Mouse (Mus musculus) embryonic facial prominence, embryonic 13.5 days (tissue): ENCODE data around the gene Mipep. TPM values are rescaled to one million over a fixed set of nuclear protein-coding genes. Genes with fewer than 3 reads are reported as not detected.
A peak's percentile ranks its signal among the peaks of the same experiment; 100 is the strongest.

Source experiments
- ATAC-seq: fragments of 200-750 bp; cut with Nextera tagmentation; 2 replicates; pipeline ENCODE4 v1.8.0; 2017; ENCODE audit warnings: low read depth; ENCODE audit not compliant: insufficient number of reproducible peaks, insufficient read depth, low FRiP score, low TSS enrichment
- H3K27ac ChIP-seq: fragments of 300-500 bp; sonication (generic); 2 replicates; pipeline ENCODE4 v1.5.1; 2015; ENCODE audit warnings: moderate library complexity, mild to moderate bottlenecking, inconsistent platforms
- H3K27me3 ChIP-seq: fragments of 300-500 bp; sonication (generic); 2 replicates; pipeline ENCODE4 v1.6.1; 2015; ENCODE audit warnings: mild to moderate bottlenecking, inconsistent platforms
- H3K36me3 ChIP-seq: fragments of 300-500 bp; sonication (generic); 2 replicates; pipeline ENCODE4 v1.6.1; 2015; ENCODE audit warnings: mild to moderate bottlenecking, inconsistent platforms
- H3K4me1 ChIP-seq: fragments of 300-500 bp; sonication (generic); 2 replicates; pipeline ENCODE4 v1.6.1; 2015; ENCODE audit warnings: inconsistent platforms
- H3K4me2 ChIP-seq: fragments of 300-500 bp; sonication (generic); 2 replicates; pipeline ENCODE4 v1.6.1; 2015; ENCODE audit warnings: moderate library complexity, mild to moderate bottlenecking, inconsistent platforms
- H3K4me3 ChIP-seq: fragments of 300-500 bp; sonication (generic); 2 replicates; pipeline ENCODE4 v1.5.1; 2015; ENCODE audit warnings: mild to moderate bottlenecking, inconsistent platforms
- H3K9ac ChIP-seq: fragments of 300-500 bp; sonication (generic); 2 replicates; pipeline ENCODE4 v1.6.1; 2015; ENCODE audit warnings: mild to moderate bottlenecking, inconsistent platforms
- H3K9me3 ChIP-seq: fragments of 300-500 bp; sonication (generic); 2 replicates; pipeline ENCODE4 v1.6.1; 2016; ENCODE audit warnings: inconsistent platforms
- whole genome bisulfite sequencing: fragments of 180-500 bp; shearing (Covaris S2); methylation state at CpG from one replicate; pipeline ENCODE4 v1.1.7; 2015; ENCODE audit warnings: mixed read lengths; 5-methylcytosine and 5-hydroxymethylcytosine counted together
- polyA plus RNA-seq: library from polyadenylated mRNA; unstranded; fragments of >200 nt; fragmentation: Nextera tagmentation; extraction: Ambion mirVana; gene quantifications from 2 replicates; pipeline ENCODE4 v1.2.1, GENCODE M21; 2015

Gene Mipep
- polyA plus RNA-seq, 1 experiment from 2014 or later, result 24.4 TPM

DNA sequence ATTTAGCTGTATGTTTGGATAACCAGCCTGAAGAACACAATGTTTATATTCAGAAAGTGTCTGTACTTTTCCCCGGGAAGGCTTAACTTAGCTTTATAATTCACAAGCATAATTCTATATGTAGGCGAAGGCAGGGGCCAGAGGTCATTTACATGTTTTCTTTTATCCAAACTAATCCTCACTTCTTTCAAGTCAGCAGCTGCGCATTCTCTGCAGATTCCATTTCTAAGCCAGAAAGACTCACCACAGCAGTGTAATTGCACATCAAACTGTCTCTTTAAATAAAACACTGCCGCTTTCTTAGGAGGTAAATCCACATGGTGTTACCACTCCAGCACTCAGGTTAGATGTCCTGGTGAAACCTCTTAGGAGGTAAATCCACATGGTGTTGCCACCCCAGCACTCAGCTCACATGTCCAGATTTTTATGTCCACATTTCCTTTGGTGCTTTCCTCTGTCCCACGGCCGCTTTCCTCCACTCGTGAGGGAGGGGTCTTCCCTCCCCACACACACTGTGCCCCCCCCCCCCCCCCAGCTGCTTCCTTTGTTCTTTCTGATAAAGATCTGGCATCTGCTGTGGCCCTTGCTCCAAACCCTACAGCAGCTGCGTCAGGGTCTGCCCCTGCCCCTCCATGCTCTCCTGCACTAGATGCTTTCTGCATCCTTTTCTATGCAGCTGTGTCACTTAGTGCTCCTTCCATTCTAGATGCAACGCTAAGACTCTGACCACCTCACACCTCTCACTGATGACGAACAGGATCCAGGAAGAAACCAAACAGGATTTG lies 61.1 kb downstream of the Mipep start:
- peak overlapping the region; percentile 45 for H3K27ac ChIP-seq

DNA sequence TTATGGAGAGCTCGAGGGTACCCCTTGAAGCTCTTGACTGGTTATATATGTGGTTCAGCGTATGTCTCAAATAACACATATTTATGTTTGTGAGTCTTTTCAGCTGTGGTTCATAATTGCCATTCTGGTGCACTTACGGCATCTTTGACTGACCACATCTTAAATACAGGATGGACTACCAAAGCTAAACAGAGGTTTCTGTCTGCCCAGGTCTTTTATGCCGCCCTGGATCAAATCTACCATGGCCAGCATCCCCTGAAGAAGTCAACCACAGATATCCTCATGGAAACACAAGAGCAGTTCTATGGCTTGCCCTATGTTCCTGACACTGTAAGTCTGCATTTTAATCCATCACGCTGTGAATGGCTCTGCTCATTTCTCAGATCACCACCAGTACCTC lies 61.8 kb downstream of the Mipep start:
- no peak overlapping the region for H3K4me3 ChIP-seq
- no peaks in the 10 kb centered on the region for H3K27me3 ChIP-seq
- peak; percentile 10; the same call in 1 of the 2 replicates for ATAC-seq
- peak overlapping the region; percentile 35; the same call in 1 of the 2 replicates for H3K27ac ChIP-seq
- no peak overlapping the region for H3K4me2 ChIP-seq
- H3K4me1 ChIP-seq, result peaks cover 23% of the 10 kb centered on the region
- 65% methylated on average over 5 of the region's 5 CpGs for WGBS
- H3K36me3 ChIP-seq, result peaks cover 32% of the 10 kb centered on the region
- no peaks in the 10 kb centered on the region for H3K9me3 ChIP-seq
- no peak overlapping the region for H3K9ac ChIP-seq

More for the DNA sequence above, 61.1 kb downstream of the Mipep start:
- peaks cover 30% of the 10 kb centered on the region for H3K36me3 ChIP-seq
- WGBS, result 39% methylated on average over 10 of the region's 10 CpGs
- no peak for ATAC-seq
- H3K4me2 ChIP-seq, result no peak overlapping the region
- H3K27me3 ChIP-seq, result no peaks in the 10 kb centered on the region
- H3K4me1 ChIP-seq, result peaks cover 23% of the 10 kb centered on the region
- H3K9ac ChIP-seq, result no peak overlapping the region
- H3K4me3 ChIP-seq, result no peak overlapping the region
- no peaks in the 10 kb centered on the region for H3K9me3 ChIP-seq

- Histone ChIP-seq H3K9ac (no peak overlapping the region), H3K4me2 (no peak overlapping the region), H3K9me3 (no peaks in the 10 kb centered on the region), H3K27ac (no peak overlapping the region), H3K27me3 (no peaks in the 10 kb centered on the region), H3K4me1 (peaks cover 23% of the 10 kb centered on the region), H3K36me3 (peaks cover 49% of the 10 kb centered on the region), H3K4me3 (no peak overlapping the region)
- 89% methylated on average over 5 of the region's 5 CpGs for WGBS
- ATAC-seq, result no peak
Observed at GRCm38 (mm10) chr14:60848194-60848593, 63.8 kb downstream of the Mipep start.

GRCm38 (mm10) chr14:60850101-60850500 lies 65.7 kb downstream of the Mipep start:
- Histone ChIP-seq H3K27me3 (no peaks in the 10 kb centered on the region), H3K36me3 (peaks cover 59% of the 10 kb centered on the region), H3K9me3 (no peaks in the 10 kb centered on the region), H3K4me2 (no peak overlapping the region), H3K9ac (no peak overlapping the region), H3K27ac (no peak overlapping the region), H3K4me1 (peaks cover 16% of the 10 kb centered on the region), H3K4me3 (no peak overlapping the region)
- ATAC-seq, result no peak
- 76% methylated on average over 14 of the region's 14 CpGs for WGBS

- Histone ChIP-seq H3K36me3 (peaks cover 65% of the 10 kb centered on the region), H3K27me3 (no peaks in the 10 kb centered on the region), H3K27ac (no peak overlapping the region), H3K4me2 (no peak overlapping the region), H3K9me3 (no peaks in the 10 kb centered on the region), H3K4me1 (peaks cover 3% of the 10 kb centered on the region; the same call in 1 of the 2 replicates), H3K9ac (no peak overlapping the region), H3K4me3 (no peak overlapping the region)
- 87% methylated on average over 5 of the region's 5 CpGs for WGBS
- ATAC-seq, result no peak
Observed at GRCm38 (mm10) chr14:60851632-60852031, 67.3 kb downstream of the Mipep start.

GRCm38 (mm10) chr14:60856199-60856912 lies 72.0 kb downstream of the Mipep start:
- Histone ChIP-seq H3K4me2 (no peak overlapping the region), H3K36me3 (peaks cover 35% of the 10 kb centered on the region), H3K27me3 (no peaks in the 10 kb centered on the region), H3K9me3 (no peaks in the 10 kb centered on the region), H3K4me3 (no peak overlapping the region), H3K4me1 (peaks cover 7% of the 10 kb centered on the region; the same call in 1 of the 2 replicates), H3K9ac (no peak overlapping the region), H3K27ac (no peak overlapping the region)
- ATAC-seq, result no peak
- WGBS, result 72% methylated on average over 7 of the region's 7 CpGs

- Histone ChIP-seq H3K36me3 (peaks cover 29% of the 10 kb centered on the region), H3K4me1 (peaks cover 7% of the 10 kb centered on the region; the same call in 1 of the 2 replicates), H3K27me3 (no peaks in the 10 kb centered on the region), H3K27ac (peak overlapping the region; percentile 34; the same call in 1 of the 2 replicates), H3K9ac (no peak overlapping the region), H3K4me2 (no peak overlapping the region), H3K4me3 (no peak overlapping the region), H3K9me3 (no peaks in the 10 kb centered on the region)
- ATAC-seq, result no peak
- 71% methylated on average over 7 of the region's 7 CpGs for WGBS
Observed at GRCm38 (mm10) chr14:60856913-60857300, 72.5 kb downstream of the Mipep start.

GRCm38 (mm10) chr14:60863396-60863795 lies 79.0 kb downstream of the Mipep start:
- WGBS, result 33% methylated on average over 3 of the region's 3 CpGs
- Histone ChIP-seq H3K4me2 (no peak overlapping the region), H3K9me3 (no peaks in the 10 kb centered on the region), H3K27ac (no peak overlapping the region), H3K4me3 (no peak overlapping the region), H3K36me3 (0 out of 2 replicates have a peak, but pooled peaks cover 4% of the 10 kb centered on the region), H3K4me1 (peaks cover 20% of the 10 kb centered on the region), H3K27me3 (no peaks in the 10 kb centered on the region), H3K9ac (no peak overlapping the region)
- ATAC-seq, result no peak

- H3K36me3 ChIP-seq, result peaks cover 17% of the 10 kb centered on the region; the same call in 1 of the 2 replicates
- H3K9ac ChIP-seq, result no peak overlapping the region
- ATAC-seq, result no peak
- no peak overlapping the region for H3K4me3 ChIP-seq
- no peaks in the 10 kb centered on the region for H3K9me3 ChIP-seq
- no peak overlapping the region for H3K4me2 ChIP-seq
- H3K4me1 ChIP-seq, result peaks cover 23% of the 10 kb centered on the region
- no peak overlapping the region; the same call in 1 of the 2 replicates for H3K27ac ChIP-seq
- 38% methylated on average over 11 of the region's 11 CpGs for WGBS
- no peaks in the 10 kb centered on the region for H3K27me3 ChIP-seq
Observed at GRCm38 (mm10) chr14:60866399-60866798, 82.0 kb downstream of the Mipep start.

- no peak overlapping the region for H3K4me2 ChIP-seq
- H3K36me3 ChIP-seq, result peaks cover 34% of the 10 kb centered on the region
- no peak overlapping the region for H3K27ac ChIP-seq
- ATAC-seq, result no peak
- no peak overlapping the region for H3K4me3 ChIP-seq
- 64% methylated on average over 9 of the region's 9 CpGs for WGBS
- no peak overlapping the region for H3K9ac ChIP-seq
- H3K27me3 ChIP-seq, result no peaks in the 10 kb centered on the region
- peaks cover 23% of the 10 kb centered on the region for H3K4me1 ChIP-seq
- H3K9me3 ChIP-seq, result no peaks in the 10 kb centered on the region
Observed at GRCm38 (mm10) chr14:60868325-60868724, 84.0 kb downstream of the Mipep start.

DNA sequence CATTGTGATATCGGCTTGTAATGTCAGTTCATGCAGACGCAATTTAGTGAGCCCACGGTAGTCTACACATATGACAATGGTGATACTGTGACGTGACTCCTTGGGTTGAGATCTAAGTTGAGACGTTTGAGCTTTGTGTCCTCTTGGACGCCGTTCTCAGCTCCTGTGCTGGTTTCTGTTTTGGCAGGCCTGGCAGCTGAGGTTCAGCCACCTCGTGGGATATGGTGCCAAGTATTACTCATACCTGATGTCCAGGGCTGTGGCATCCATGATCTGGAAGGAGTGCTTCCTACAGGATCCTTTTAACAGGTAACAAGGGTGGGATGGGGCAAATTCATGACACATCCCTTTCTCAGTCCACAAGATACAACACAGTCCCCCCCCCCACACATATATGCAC lies 87.5 kb downstream of the Mipep start:
- no peaks in the 10 kb centered on the region for H3K27me3 ChIP-seq
- H3K9ac ChIP-seq, result no peak overlapping the region
- 91% methylated on average over 8 of the region's 8 CpGs for WGBS
- no peak overlapping the region for H3K27ac ChIP-seq
- no peak overlapping the region for H3K4me3 ChIP-seq
- H3K4me2 ChIP-seq, result no peak overlapping the region
- H3K9me3 ChIP-seq, result no peaks in the 10 kb centered on the region
- peaks cover 10% of the 10 kb centered on the region for H3K4me1 ChIP-seq
- no peak for ATAC-seq
- H3K36me3 ChIP-seq, result peaks cover 40% of the 10 kb centered on the region
